Mouse (Mus musculus) E14TG2a.4 (cell line): ENCODE results near the gene Swi5.

ENCODE experiments used
- H3K27me3 ChIP-seq: 2 replicates; pipeline ENCODE4 v1.6.1; 2014; ENCODE audit warnings: low read length, control low read depth; ENCODE audit not compliant: insufficient read depth
- H3K36me3 ChIP-seq: 2 replicates; pipeline ENCODE4 v1.6.1; 2014; ENCODE audit warnings: low read length, control low read depth; ENCODE audit not compliant: insufficient read depth
- H3K4me1 ChIP-seq: replicated peaks from 2 replicates; pipeline ENCODE4 v1.6.1; 2014; ENCODE audit warnings: low read depth, low read length, control low read depth
- H3K4me3 ChIP-seq: replicated peaks from 2 replicates; pipeline ENCODE4 v1.5.1; 2014; ENCODE audit warnings: mild to moderate bottlenecking, low read length
- H3K9me3 ChIP-seq: 2 replicates; pipeline ENCODE4 v1.6.1; 2014; ENCODE audit warnings: low read length, control low read depth
- CTCF ChIP-seq: conservative IDR thresholded peaks from 2 replicates; pipeline ENCODE4 v1.5.1; 2014; ENCODE audit warnings: low read length
- NANOG ChIP-seq: IDR thresholded peaks from 2 replicates; pipeline ENCODE4 v1.6.1; 2014; ENCODE audit warnings: borderline replicate concordance, low read length, mixed read lengths
- POU5F1 ChIP-seq: IDR thresholded peaks from 2 replicates; pipeline ENCODE4 v1.6.1; 2014; ENCODE audit warnings: low read length, borderline replicate concordance

The Swi5 gene

DNA sequence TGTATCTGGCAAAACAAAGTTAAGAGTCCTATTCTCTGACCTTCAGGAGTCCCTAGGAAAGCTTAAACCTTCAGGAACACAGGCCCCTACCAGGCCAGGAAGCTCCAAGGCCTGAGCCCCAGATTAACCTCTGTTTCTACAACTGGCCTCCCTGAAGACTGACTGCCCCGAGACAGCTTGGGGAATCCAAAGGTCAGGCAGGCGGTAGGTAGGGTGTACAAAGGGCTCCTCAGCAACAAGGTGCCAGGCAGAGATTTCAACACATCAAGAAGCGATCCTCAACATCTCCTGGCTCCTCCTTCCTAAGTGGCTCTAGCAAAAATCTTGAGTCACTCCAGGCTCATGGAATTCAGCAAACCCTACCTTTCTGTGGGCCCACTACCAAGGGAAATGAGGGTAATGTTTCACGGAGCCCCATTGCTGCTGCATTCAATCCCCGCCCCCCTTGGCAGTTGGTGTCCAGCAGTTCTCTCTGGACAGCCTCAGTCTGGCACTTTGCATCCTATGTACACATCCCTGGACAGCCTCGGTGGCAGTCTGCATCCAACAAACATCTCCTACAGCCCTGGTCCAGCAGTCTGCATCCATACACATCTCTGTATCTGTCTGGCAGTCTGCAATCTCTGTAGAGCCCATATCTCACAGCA lies 28.9 kb downstream of the Swi5 start:
- TF ChIP-seq POU5F1 (no peak), NANOG (no peak), CTCF (no peak)
- H3K36me3 ChIP-seq = peaks cover 47% of the 10 kb centered on the region
- H3K4me3 ChIP-seq = peak overlapping the region; percentile 96
- peaks cover 37% of the 10 kb centered on the region for H3K4me1 ChIP-seq
- H3K9me3 ChIP-seq = no peaks in the 10 kb centered on the region
- no peaks in the 10 kb centered on the region for H3K27me3 ChIP-seq

DNA sequence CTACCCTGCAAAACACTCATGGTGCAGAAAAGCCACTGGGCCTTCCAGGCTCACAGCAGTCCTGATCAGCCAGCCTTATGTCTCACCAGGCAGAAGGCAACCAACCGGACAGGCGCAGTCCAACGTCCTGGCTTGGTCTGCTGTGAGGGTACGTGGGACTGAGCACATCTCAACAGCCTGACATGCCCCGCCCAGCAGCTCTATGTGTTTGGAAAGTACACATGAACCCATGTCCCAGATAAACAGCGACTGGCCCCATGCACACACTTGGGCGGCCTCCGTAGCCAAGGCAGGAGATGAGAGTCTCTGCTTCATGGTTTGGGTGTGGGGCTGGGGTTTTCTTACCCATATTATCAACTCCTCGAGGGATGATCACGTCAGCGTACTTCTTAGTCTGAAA lies 31.6 kb downstream of the Swi5 start:
- Histone ChIP-seq H3K36me3 (peaks cover 74% of the 10 kb centered on the region), H3K9me3 (no peaks in the 10 kb centered on the region), H3K4me3 (no peak overlapping the region), H3K27me3 (no peaks in the 10 kb centered on the region), H3K4me1 (peaks cover 62% of the 10 kb centered on the region)
- no peak for TF ChIP-seq POU5F1
- no peak for TF ChIP-seq CTCF
- no peak for TF ChIP-seq NANOG

DNA sequence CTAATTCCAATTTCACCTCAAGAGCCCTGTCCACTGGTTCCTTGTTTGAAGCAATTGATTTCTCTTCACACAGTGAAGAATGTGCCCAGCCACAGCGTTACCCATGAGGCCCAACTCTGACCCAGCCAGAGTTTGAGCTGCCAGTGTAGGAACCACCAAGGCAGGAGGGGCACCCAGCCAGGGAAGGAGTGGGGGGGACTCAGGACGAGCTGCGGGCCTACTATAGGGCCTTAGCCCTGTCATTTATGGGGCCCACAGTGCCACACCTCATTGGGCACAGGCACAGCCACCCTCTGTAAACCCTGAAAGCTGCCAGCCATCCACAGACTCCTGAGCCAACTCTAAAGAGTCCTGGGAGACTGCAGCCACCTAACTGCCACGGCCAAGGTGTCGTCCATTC lies 33.3 kb downstream of the Swi5 start:
- no peaks in the 10 kb centered on the region for H3K9me3 ChIP-seq
- no peaks in the 10 kb centered on the region for H3K27me3 ChIP-seq
- no peak overlapping the region for H3K4me3 ChIP-seq
- TF ChIP-seq CTCF (no peak), NANOG (no peak), POU5F1 (no peak)
- H3K36me3 ChIP-seq = peaks cover 91% of the 10 kb centered on the region
- peaks cover 56% of the 10 kb centered on the region for H3K4me1 ChIP-seq

DNA sequence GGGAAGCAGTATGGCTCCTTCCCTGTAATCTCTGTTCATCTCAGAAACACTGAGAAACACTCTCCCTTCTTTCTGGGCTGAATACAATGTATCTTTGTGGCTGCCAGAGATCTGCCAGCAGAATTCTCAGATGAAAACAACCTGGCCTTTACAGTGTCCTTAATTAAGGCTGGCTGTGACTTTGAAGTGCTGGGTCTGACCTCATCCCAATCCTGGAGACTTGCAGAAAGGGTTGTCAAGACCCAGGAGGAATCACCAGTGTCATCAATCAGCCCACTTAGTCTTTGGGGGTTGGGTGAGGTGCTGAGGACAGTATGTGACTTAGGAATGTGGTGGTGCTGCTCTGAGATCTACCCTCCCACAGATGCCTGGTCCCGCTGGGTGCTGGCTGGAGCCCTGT lies 34.5 kb downstream of the Swi5 start:
- no peaks in the 10 kb centered on the region for H3K27me3 ChIP-seq

DNA sequence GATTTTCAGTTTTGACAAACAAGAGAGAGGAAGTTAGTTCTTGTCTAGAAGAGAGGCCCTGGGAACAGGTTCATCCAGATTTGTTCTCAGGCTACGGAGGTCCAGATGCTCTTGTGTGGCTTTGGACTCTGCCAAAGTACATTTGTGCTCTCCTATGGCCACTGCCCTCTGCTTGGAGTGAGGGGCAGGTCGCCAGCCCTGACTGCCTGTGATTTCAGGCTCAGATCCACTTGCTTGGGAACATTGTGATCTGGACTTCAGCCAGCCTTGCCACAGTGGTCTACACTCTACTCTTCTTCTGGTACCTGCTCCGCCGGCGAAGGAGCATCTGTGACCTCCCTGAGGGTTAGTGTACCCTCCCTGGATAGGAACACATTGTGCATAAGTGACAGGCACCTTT lies 35.2 kb downstream of the Swi5 start:
- TF ChIP-seq CTCF = no peak
- TF ChIP-seq POU5F1 = no peak
- TF ChIP-seq NANOG = no peak
- H3K36me3 ChIP-seq = peaks cover 95% of the 10 kb centered on the region
- peaks cover 44% of the 10 kb centered on the region for H3K4me1 ChIP-seq
- no peaks in the 10 kb centered on the region for H3K27me3 ChIP-seq
- H3K9me3 ChIP-seq = no peaks in the 10 kb centered on the region
- H3K4me3 ChIP-seq = no peak overlapping the region

More for the DNA sequence above, 34.5 kb downstream of the Swi5 start:
- Histone ChIP-seq H3K4me3 (no peak overlapping the region), H3K4me1 (peaks cover 46% of the 10 kb centered on the region), H3K36me3 (peaks cover 95% of the 10 kb centered on the region), H3K9me3 (no peaks in the 10 kb centered on the region)
- no peak for TF ChIP-seq POU5F1
- TF ChIP-seq NANOG = no peak
- no peak for TF ChIP-seq CTCF

DNA sequence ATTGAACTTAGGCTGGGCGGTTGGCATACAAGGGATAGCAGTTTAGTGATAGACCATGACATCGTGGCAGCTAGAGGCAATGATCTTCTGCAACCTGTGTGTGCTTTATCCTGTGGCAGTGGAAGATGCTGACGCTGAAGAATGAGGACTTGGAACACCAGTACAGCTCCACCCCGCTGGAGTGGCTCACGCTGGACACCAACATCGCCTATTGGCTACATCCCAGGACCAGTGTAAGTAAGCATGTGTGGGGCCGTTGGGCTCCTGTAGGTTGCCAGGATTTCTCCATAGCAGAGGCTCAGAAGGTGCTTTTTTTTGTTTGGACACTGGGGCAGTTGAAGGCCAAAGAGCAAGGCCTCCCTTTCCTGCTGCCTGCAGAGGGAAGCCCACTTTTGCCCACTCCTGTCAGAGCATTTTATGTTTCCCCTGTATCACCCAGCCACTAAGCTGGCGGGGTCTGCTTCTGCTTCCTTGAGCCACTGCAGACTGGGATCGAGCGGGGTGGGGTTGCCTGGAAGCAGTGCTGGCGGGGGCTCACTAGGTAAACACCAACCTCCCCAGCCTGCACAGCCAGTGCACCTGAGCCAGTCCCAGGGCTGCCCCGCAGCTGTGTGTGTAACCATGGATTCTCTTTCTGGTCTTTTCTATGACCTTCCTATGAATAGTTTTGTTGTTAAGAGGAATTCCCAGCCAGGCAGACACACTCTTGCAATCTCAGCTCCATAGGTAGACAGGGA lies 35.9 kb downstream of the Swi5 start:
- TF ChIP-seq POU5F1 (no peak), NANOG (no peak), CTCF (no peak)
- H3K4me3 ChIP-seq = no peak overlapping the region

DNA sequence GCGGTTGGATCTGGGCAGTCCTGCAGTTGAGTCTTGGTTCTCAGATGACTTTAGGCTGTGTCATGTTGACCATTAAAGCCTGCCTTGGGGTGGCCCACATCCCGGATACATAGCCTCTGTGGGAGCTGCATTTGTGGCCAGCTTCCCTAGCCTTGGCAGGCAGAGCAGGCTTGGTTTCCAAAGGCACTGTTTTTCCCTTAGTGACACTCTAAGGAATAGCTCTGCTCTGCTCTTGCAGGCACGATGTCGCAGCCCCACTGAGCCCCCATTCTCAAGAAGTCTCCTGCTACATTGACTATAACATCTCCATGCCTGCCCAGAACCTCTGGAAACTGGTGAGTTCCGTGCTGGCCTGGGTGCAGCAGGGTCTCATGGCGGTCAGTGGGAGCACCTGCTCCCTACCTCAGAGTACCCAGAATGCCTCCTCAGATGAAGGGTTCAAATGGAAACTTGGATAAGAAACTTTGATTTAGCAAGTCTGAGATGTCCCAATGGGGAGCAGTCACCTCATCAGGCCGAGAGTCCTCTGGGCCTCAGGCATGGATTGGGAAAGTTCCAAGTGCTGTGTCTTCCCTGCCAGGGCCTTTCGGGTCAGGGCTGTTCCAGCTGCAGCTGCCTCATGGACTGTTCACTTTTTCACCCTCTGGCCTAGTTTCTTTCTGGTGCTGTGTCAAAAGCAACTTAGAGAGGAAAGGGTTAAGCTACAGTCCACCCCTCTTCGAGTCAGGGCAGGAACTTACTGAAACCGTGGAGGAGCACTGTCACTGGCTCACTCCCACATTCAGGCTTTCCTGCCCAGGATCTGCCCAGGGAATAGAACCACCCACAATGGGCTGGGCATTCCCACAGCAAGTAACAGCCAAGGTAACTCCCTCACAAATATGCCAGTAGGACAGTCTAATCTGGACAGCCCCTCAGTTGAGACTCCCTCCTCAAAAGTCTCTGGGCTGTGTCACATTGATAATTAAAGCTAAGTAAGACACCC lies 39.2 kb downstream of the Swi5 start:
- no peak overlapping the region for H3K4me3 ChIP-seq
- no peaks in the 10 kb centered on the region for H3K9me3 ChIP-seq
- TF ChIP-seq NANOG (no peak), CTCF (no peak), POU5F1 (no peak)
- H3K4me1 ChIP-seq = peaks cover 28% of the 10 kb centered on the region
- H3K36me3 ChIP-seq = peaks cover 99% of the 10 kb centered on the region
- no peaks in the 10 kb centered on the region for H3K27me3 ChIP-seq

More for the DNA sequence above, 35.9 kb downstream of the Swi5 start:
- H3K36me3 ChIP-seq = peaks cover 95% of the 10 kb centered on the region
- H3K9me3 ChIP-seq = no peaks in the 10 kb centered on the region
- no peaks in the 10 kb centered on the region for H3K27me3 ChIP-seq
- peaks cover 43% of the 10 kb centered on the region for H3K4me1 ChIP-seq

DNA sequence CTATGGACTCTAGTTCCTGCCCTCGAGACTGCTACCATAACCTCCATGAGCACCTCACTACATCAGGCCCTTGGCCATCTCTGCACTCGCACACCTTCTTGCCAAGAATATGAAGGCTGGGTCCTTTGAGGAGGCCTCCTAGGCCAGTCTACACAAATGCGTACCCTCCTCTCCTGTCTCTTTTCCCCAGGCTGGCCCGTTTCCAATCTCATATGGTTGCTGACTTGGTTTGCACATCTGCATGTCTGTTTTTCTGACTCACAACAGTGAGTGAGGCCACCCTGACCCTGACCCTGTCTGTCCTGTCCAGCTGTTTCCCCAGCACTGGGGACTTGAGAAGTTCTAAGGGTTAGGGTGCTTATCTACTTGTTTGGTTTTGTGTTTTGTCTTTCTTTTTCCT lies 41.1 kb downstream of the Swi5 start:
- H3K4me3 ChIP-seq = no peak overlapping the region
- H3K9me3 ChIP-seq = no peaks in the 10 kb centered on the region
- H3K27me3 ChIP-seq = no peaks in the 10 kb centered on the region
- H3K4me1 ChIP-seq = peaks cover 10% of the 10 kb centered on the region
- TF ChIP-seq POU5F1 (no peak), NANOG (no peak), CTCF (no peak)
- peaks cover 100% of the 10 kb centered on the region for H3K36me3 ChIP-seq
